Mouse (Mus musculus) B cell, adult 62 days (primary cell): ENCODE results near the gene Atf4. TPM values are rescaled to one million over a fixed set of nuclear protein-coding genes. Genes with fewer than 3 reads are reported as not detected.

Experiments used
- total RNA-seq: library from RNA; stranded (reverse); gene quantifications from 4 replicates; pipeline ENCODE4 v1.2.4, GENCODE M21; 2023

Atf4 gene
- total RNA-seq = 551 to 578 TPM (median 565 TPM) in 4 replicates

GRCm38 (mm10) chr15:80254847-80255645 lies at the start of gene Atf4:
Atf4 (plus strand) TSS chr15:80255184.

DNA sequence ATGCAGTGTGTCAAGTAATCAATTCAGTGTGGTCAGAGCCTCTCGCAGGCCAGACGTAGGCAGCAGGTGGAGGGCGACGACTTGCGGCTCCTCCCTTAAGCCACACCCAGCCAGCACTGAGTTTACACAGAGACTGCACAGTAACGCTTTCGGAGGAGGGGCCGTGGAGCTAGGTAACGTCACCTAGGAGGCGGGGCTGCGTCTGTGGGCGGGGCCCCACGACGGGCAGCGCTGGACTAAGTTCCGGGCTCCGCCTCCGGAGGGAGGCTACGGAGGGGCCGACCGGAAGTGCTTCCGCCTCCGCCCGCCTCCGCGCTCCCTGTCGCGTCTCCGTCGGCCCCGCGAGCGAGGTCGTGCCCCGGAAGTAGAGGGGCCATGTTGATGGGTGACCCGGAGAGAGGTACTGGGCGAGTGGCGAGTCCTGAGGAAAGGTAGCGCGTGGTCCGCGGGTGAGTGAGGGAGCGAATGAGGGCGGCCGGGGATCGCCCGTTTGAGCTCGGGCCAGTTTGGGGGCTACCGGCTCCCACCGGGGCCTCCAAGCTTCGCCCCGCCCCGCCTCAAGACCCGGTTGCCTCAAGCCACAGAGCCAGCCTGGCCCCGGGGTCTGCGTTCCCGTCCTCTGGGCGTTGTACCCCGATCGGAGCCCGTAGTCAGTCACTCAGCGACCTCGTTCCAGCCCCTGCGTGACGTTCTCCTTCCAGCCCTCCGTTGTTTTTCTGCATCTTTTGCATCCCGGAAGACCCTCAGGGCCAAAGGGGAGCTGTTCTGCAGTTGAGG lies 21.1 kb upstream of the Atf4 start, which contains the start of gene Mief1:
Gene Mief1, plus strand, starts transcription at position 286 of the 777 bp plus-strand sequence.

DNA sequence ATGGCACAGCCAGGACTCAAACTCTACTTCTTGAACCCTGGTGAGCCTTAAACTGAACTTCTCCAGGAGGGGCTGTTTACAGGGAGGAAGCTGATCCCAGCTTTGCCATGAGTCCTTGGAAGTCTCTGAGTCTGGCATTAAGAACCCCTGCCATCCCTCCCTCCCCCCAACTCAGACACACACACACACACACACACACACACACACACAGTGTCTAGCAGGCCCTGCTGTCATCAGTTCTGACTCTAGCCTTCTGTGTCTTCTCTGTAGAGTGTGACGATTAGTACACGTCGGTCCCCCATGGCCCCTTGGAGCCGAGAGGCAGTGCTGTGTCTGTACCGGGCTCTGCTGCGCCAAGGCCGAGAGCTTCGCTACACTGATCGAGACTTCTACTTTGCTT lies 19.4 kb upstream of the Atf4 start, which contains the start of gene AC140267.1:
Gene AC140267.1, plus strand, starts transcription at position 301 of the 400 bp plus-strand sequence.

GRCm38 (mm10) chr15:80263610-80264575 lies 8.9 kb downstream of the Atf4 start, which contains the start of gene Rps19bp1:
Rps19bp1 (minus strand) TSS chr15:80264315.

GRCm38 (mm10) chr15:80286851-80287415 lies 31.9 kb downstream of the Atf4 start, which contains the start of gene Cacna1i:
Cacna1i (plus strand) TSS chr15:80287238.

Other genes with a start within 250 kb of the Atf4 start
- 0.32 to 0.72 TPM (median 0.45 TPM) in 4 replicates for gene Pdgfb, start 240.2 kb upstream of the Atf4 start, total RNA-seq
- not detected in 4 replicates for gene Syngr1, start 163.8 kb upstream of the Atf4 start, total RNA-seq
- 1,049 to 1,131 TPM (median 1,090 TPM) in 4 replicates for gene Rpl3, start 163.3 kb upstream of the Atf4 start, total RNA-seq
- gene Tab1, start 122.1 kb upstream of the Atf4 start, total RNA-seq = 15.9 to 24.3 TPM (median 18.2 TPM) in 4 replicates
- not detected in 4 replicates for gene Mgat3, start 81.5 kb upstream of the Atf4 start, total RNA-seq
- gene Mief1, start 21.2 kb upstream of the Atf4 start, total RNA-seq = 37.2 to 46.9 TPM (median 42.8 TPM) in 4 replicates
- gene AC140267.1, start 19.3 kb upstream of the Atf4 start, total RNA-seq = 10.6 to 25.5 TPM (median 18.2 TPM) in 4 replicates
- 19.7 to 30.1 TPM (median 27.5 TPM) in 4 replicates for gene Rps19bp1, start 9.1 kb downstream of the Atf4 start, total RNA-seq
- 53.9 to 56.3 TPM (median 54.5 TPM) in 4 replicates for gene Cacna1i, start 32.1 kb downstream of the Atf4 start, total RNA-seq